Mouse (Mus musculus): ENCODE measurements around the gene Cel.

- no peak for TF ChIP-seq EP300 (IDR thresholded peaks at IDR 0.05; ENCODE audit: low read depth)
- TF ChIP-seq CTCF (IDR thresholded peaks at IDR 0.05; ENCODE audit: low read depth), result peak; percentile 94
These were observed 45.8 kb downstream of the Cel start for GRCm38 (mm10) chr2:28517206-28517909.
